Mouse (Mus musculus) kidney, postnatal 0 days (tissue): ENCODE data around the gene Ankrd17. TPM values are rescaled to one million over a fixed set of nuclear protein-coding genes. Genes with fewer than 3 reads are reported as not detected.

ENCODE experiments used
- ATAC-seq: fragments of 200-750 bp; cut with Nextera tagmentation; replicated peaks from 2 replicates; pipeline ENCODE4 v1.8.0; 2017; ENCODE audit warnings: low read depth, moderate number of reproducible peaks, moderate TSS enrichment, moderate library complexity; ENCODE audit not compliant: low FRiP score
- DNase-seq: peaks from one replicate; pipeline ENCODE4 v3.0.0-alpha.2; 2016; ENCODE audit warnings: low spot score
- H3K27ac ChIP-seq: fragments of 300-500 bp; sonication (generic); 2 replicates; pipeline ENCODE4 v1.5.1; 2014; ENCODE audit warnings: mild to moderate bottlenecking
- H3K27me3 ChIP-seq: fragments of 300-500 bp; sonication (generic); 2 replicates; pipeline ENCODE4 v1.6.1; 2014; ENCODE audit warnings: low read length, mixed read lengths; ENCODE audit not compliant: insufficient read depth
- H3K36me3 ChIP-seq: fragments of 300-500 bp; sonication (generic); 2 replicates; pipeline ENCODE4 v1.6.1; 2014; ENCODE audit warnings: low read length, mixed read lengths; ENCODE audit not compliant: insufficient read depth
- H3K4me1 ChIP-seq: fragments of 300-500 bp; sonication (generic); replicated peaks from 2 replicates; pipeline ENCODE4 v1.6.1; 2014; ENCODE audit warnings: antibody characterized with exemption, low read length, mixed read lengths; ENCODE audit not compliant: insufficient read depth
- H3K4me2 ChIP-seq: fragments of 300-500 bp; sonication (generic); 2 replicates; pipeline ENCODE4 v1.6.1; 2014; ENCODE audit warnings: mild to moderate bottlenecking, low read length, moderate library complexity, mixed read lengths
- H3K4me3 ChIP-seq: fragments of 300-500 bp; sonication (generic); replicated peaks from 2 replicates; pipeline ENCODE4 v1.5.1; 2014; ENCODE audit warnings: low read depth, low read length
- H3K9ac ChIP-seq: fragments of 300-500 bp; sonication (generic); 2 replicates; pipeline ENCODE4 v1.6.1; 2014; ENCODE audit warnings: low read depth, low read length
- H3K9me3 ChIP-seq: fragments of 300-500 bp; sonication (generic); replicated peaks from 2 replicates; pipeline ENCODE4 v1.6.1; 2016; ENCODE audit warnings: low read length, inconsistent platforms, mixed read lengths
- CTCF ChIP-seq: IDR thresholded peaks from 2 replicates; pipeline ENCODE4 v1.5.1; 2016; ENCODE audit warnings: antibody characterized with exemption, low read depth, mild to moderate bottlenecking, moderate library complexity
- WGBS: fragments of 180-500 bp; shearing (Covaris S2); extraction: QIAGEN DNeasy Blood & Tissue Kit; methylation state at CpG from one replicate; pipeline ENCODE4 v1.1.7; 2014; 5-methylcytosine and 5-hydroxymethylcytosine counted together
- polyA plus RNA-seq: library from polyadenylated mRNA; unstranded; fragments of >200 nt; fragmentation: Nextera tagmentation; extraction: Ambion mirVana; gene quantifications from 2 replicates; pipeline ENCODE4 v1.2.1, GENCODE M21; 2015

Ankrd17 gene
- polyA plus RNA-seq, 1 experiment from 2014 or later = 23.2 TPM

- Histone ChIP-seq H3K4me3 (no peak overlapping the region), H3K4me1 (0 out of 2 replicates have a peak, but pooled peaks cover 6% of the 10 kb centered on the region), H3K27me3 (no peaks in the 10 kb centered on the region), H3K9ac (no peak overlapping the region), H3K36me3 (peaks cover 23% of the 10 kb centered on the region; the same call in 1 of the 2 replicates), H3K9me3 (no peaks in the 10 kb centered on the region), H3K27ac (no peak overlapping the region), H3K4me2 (no peak overlapping the region)
- no peak for DNase-seq
- no peak for TF ChIP-seq CTCF
- WGBS = 96% methylated on average over 3 of the region's 3 CpGs
- ATAC-seq = no peak
Observed at GRCm38 (mm10) chr5:90226696-90227095, 139.7 kb downstream of the Ankrd17 start.

- peak overlapping the region; percentile 88; the same call in 1 of the 2 replicates for H3K4me3 ChIP-seq
- 0 out of 2 replicates have a peak overlapping the region, but pooled peaks have one; percentile 31 for H3K27ac ChIP-seq
- H3K9me3 ChIP-seq = no peaks in the 10 kb centered on the region
- no peak for ATAC-seq
- no peak overlapping the region for H3K9ac ChIP-seq
- no peak for TF ChIP-seq CTCF
- no peak overlapping the region; the same call in 1 of the 2 replicates for H3K4me2 ChIP-seq
- H3K27me3 ChIP-seq = no peaks in the 10 kb centered on the region
- 0 out of 2 replicates have a peak, but pooled peaks cover 6% of the 10 kb centered on the region for H3K4me1 ChIP-seq
- WGBS = 84% methylated on average over 5 of the region's 5 CpGs
- no peak for DNase-seq
- H3K36me3 ChIP-seq = peaks cover 22% of the 10 kb centered on the region; the same call in 1 of the 2 replicates
Observed at GRCm38 (mm10) chr5:90224730-90225129, 141.6 kb downstream of the Ankrd17 start.

- DNase-seq (peak; percentile 99), ATAC-seq (peak; percentile 98)
- H3K4me3 ChIP-seq = peak within 1 kb of the TSS; percentile 88
- under 1% methylated on average over 62 of the region's 62 CpGs for WGBS
- H3K27me3 ChIP-seq = no peaks in the 10 kb centered on the region
- H3K4me2 ChIP-seq = peak within 1 kb of the TSS; percentile 69
- peak within 1 kb of the TSS; percentile 89 for H3K9ac ChIP-seq
- 0 out of 2 replicates have a peak, but pooled peaks cover 6% of the 10 kb centered on the region for H3K4me1 ChIP-seq
- H3K36me3 ChIP-seq = peaks cover 15% of the 10 kb centered on the region; the same call in 1 of the 2 replicates
- H3K9me3 ChIP-seq = no peaks in the 10 kb centered on the region
- H3K27ac ChIP-seq = peak within 1 kb of the TSS; percentile 92
- TF ChIP-seq CTCF = peak; percentile 28; the same call in 1 of the 2 replicates
Observed at GRCm38 (mm10) chr5:90223534-90224381, 142.6 kb downstream of the Ankrd17 start, which contains the start of gene Cox18. Cox18 (minus strand) TSS chr5:90224001.

- H3K9me3 ChIP-seq = no peaks in the 10 kb centered on the region
- H3K36me3 ChIP-seq = peaks cover 23% of the 10 kb centered on the region
- H3K4me2 ChIP-seq = peak overlapping the region; percentile 69
- H3K9ac ChIP-seq = peak overlapping the region; percentile 89
- ATAC-seq = no peak
- H3K4me1 ChIP-seq = 0 out of 2 replicates have a peak, but pooled peaks cover 6% of the 10 kb centered on the region
- H3K27me3 ChIP-seq = no peaks in the 10 kb centered on the region
- H3K27ac ChIP-seq = peak overlapping the region; percentile 92
- TF ChIP-seq CTCF = no peak
- peak overlapping the region; percentile 88 for H3K4me3 ChIP-seq
- 22% methylated on average over 3 of the region's 3 CpGs for WGBS
- DNase-seq = peak; percentile 10
Observed at GRCm38 (mm10) chr5:90222937-90223336, 143.4 kb downstream of the Ankrd17 start.

GRCm38 (mm10) chr5:90217791-90218190, 148.6 kb downstream of the Ankrd17 start:
- peaks cover 34% of the 10 kb centered on the region for H3K36me3 ChIP-seq
- WGBS = 87% methylated on average over 3 of the region's 3 CpGs

GRCm38 (mm10) chr5:90217226-90217625, 149.2 kb downstream of the Ankrd17 start:
- ATAC-seq (no peak), DNase-seq (no peak)
- Histone ChIP-seq H3K4me3 (no peak overlapping the region), H3K4me1 (no peaks in the 10 kb centered on the region), H3K9me3 (no peaks in the 10 kb centered on the region), H3K27me3 (no peaks in the 10 kb centered on the region), H3K4me2 (no peak overlapping the region), H3K27ac (no peak overlapping the region), H3K9ac (no peak overlapping the region), H3K36me3 (peaks cover 34% of the 10 kb centered on the region)
- TF ChIP-seq CTCF = no peak
- WGBS = 93% methylated on average over 12 of the region's 12 CpGs

More at GRCm38 (mm10) chr5:90217791-90218190, 148.6 kb downstream of the Ankrd17 start:
- no peak overlapping the region for H3K4me2 ChIP-seq
- DNase-seq = no peak
- no peak overlapping the region for H3K9ac ChIP-seq
- ATAC-seq = no peak
- 0 out of 2 replicates have a peak, but pooled peaks cover 2% of the 10 kb centered on the region for H3K4me1 ChIP-seq
- no peaks in the 10 kb centered on the region for H3K9me3 ChIP-seq
- no peak overlapping the region for H3K4me3 ChIP-seq
- no peak for TF ChIP-seq CTCF
- H3K27me3 ChIP-seq = no peaks in the 10 kb centered on the region
- H3K27ac ChIP-seq = no peak overlapping the region
